Mouse (Mus musculus): ENCODE measurements around the gene Gm9780. TPM values are rescaled to one million over a fixed set of nuclear protein-coding genes. Genes with fewer than 3 reads are reported as not detected.
"Not testable (repeated sequence)": the region's sequence is repeated elsewhere in the genome, so short reads cannot be mapped to it uniquely, and the experiment has no call there.

Gene Gm9780
- 10 to 100 TPM; 22.1 to 34.3 TPM for total RNA-seq (2021)
- long read RNA-seq, experiment 1, transcript Gm9780-202 (4 exons, 1,394 nt), result major isoform, 15 of 16 reads
- long read RNA-seq, experiment 1, partial matches to known transcripts, result 1 of 16 reads
- long read RNA-seq, experiment 1, other reads (novel, unspliced or antisense), result 0 of 16 reads
- long read RNA-seq, experiment 2, transcript Gm9780-202 (4 exons, 1,394 nt), result major isoform, 18 of 19 reads
- long read RNA-seq, experiment 2, partial matches to known transcripts, result 0 of 19 reads
- long read RNA-seq, experiment 2, other reads (novel, unspliced or antisense), result 1 of 19 reads

- DNase-seq, result not testable (repeated sequence)
These were observed at the start of gene Gm9780 for GRCm38 (mm10) chr14:26042611-26043010. Gene Gm9780, minus strand, starts transcription at chr14:26042711.

GRCm38 (mm10) chr14:26081997-26082396, 39.5 kb upstream of the Gm9780 start, which contains the start of gene Cphx3:
Gene Cphx3, plus strand, starts transcription at chr14:26082297.
- not testable (repeated sequence) for DNase-seq

GRCm38 (mm10) chr14:26081216-26081615, 38.7 kb upstream of the Gm9780 start, which contains the start of gene Cphx2:
Gene Cphx2, plus strand, starts transcription at chr14:26081516.
- DNase-seq, result not testable (repeated sequence)

- not testable (repeated sequence) for DNase-seq
These were observed 34.3 kb upstream of the Gm9780 start for GRCm38 (mm10) chr14:26076620-26077390.

GRCm38 (mm10) chr14:26067325-26067633, 24.8 kb upstream of the Gm9780 start, which contains the start of gene Tmem254c:
Gene Tmem254c, minus strand, starts transcription at chr14:26067355.
- not testable (repeated sequence) for DNase-seq

GRCm38 (mm10) chr14:26066574-26067324, 24.2 kb upstream of the Gm9780 start:
- not testable (repeated sequence) for DNase-seq

- DNase-seq, result not testable (repeated sequence)
These were observed 16.9 kb upstream of the Gm9780 start for GRCm38 (mm10) chr14:26059362-26059761.

GRCm38 (mm10) chr14:26058184-26058583, 15.7 kb upstream of the Gm9780 start:
- DNase-seq, result not testable (repeated sequence)

- DNase-seq, result not testable (repeated sequence)
These were observed 6.3 kb upstream of the Gm9780 start for GRCm38 (mm10) chr14:26048767-26049166.

GRCm38 (mm10) chr14:26047026-26047425, 4.5 kb upstream of the Gm9780 start:
- not testable (repeated sequence) for DNase-seq

- DNase-seq, result not testable (repeated sequence)
These were observed 2.5 kb upstream of the Gm9780 start for GRCm38 (mm10) chr14:26045007-26045406.

- DNase-seq, result not testable (repeated sequence)
These were observed 7.1 kb downstream of the Gm9780 start for GRCm38 (mm10) chr14:26035439-26035838.

- not testable (repeated sequence) for DNase-seq
These were observed 8.1 kb downstream of the Gm9780 start for GRCm38 (mm10) chr14:26034364-26034763.

GRCm38 (mm10) chr14:26025653-26026052, 16.9 kb downstream of the Gm9780 start:
- not testable (repeated sequence) for DNase-seq

- DNase-seq, result not testable (repeated sequence)
These were observed 19.7 kb downstream of the Gm9780 start for GRCm38 (mm10) chr14:26022831-26023230.

GRCm38 (mm10) chr14:26021555-26021954, 21.0 kb downstream of the Gm9780 start:
- DNase-seq, result not testable (repeated sequence)

GRCm38 (mm10) chr14:26016414-26016813, 26.1 kb downstream of the Gm9780 start:
- DNase-seq, result not testable (repeated sequence)

GRCm38 (mm10) chr14:26007462-26007861, 35.0 kb downstream of the Gm9780 start:
- not testable (repeated sequence) for DNase-seq

GRCm38 (mm10) chr14:25981880-25982279, 60.6 kb downstream of the Gm9780 start:
- DNase-seq, result peak; percentile 7

GRCm38 (mm10) chr14:25979242-25979941, 63.1 kb downstream of the Gm9780 start:
- DNase-seq, result not testable (repeated sequence)
